Mouse (Mus musculus) cerebral cortex, adult 2 months (tissue): ENCODE results near the gene Uchl3.

Source experiments
- WGBS: fragments of 180-500 bp; shearing (Covaris S2); methylation state at CpG from one replicate; pipeline ENCODE4 v1.1.7; 2018; 5-methylcytosine and 5-hydroxymethylcytosine counted together

Gene Uchl3

DNA sequence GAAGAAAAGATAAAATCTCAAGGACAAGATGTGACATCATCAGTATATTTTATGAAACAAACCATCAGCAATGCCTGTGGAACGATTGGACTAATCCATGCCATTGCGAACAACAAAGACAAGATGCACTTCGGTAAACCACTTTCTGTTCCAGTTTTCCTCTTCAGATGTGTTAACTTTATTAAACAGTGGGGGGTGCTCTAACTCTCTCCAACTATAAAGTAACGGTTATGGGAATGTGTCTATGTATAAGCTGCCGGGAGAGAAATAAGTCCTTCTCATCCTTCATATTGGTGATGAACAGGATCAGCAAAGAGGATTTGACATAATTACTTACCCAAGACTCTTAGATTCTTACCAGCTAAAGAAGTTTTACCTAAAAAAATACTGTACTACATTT lies 12.8 kb downstream of the Uchl3 start:
- WGBS = 65% methylated on average over 5 of the region's 5 CpGs

DNA sequence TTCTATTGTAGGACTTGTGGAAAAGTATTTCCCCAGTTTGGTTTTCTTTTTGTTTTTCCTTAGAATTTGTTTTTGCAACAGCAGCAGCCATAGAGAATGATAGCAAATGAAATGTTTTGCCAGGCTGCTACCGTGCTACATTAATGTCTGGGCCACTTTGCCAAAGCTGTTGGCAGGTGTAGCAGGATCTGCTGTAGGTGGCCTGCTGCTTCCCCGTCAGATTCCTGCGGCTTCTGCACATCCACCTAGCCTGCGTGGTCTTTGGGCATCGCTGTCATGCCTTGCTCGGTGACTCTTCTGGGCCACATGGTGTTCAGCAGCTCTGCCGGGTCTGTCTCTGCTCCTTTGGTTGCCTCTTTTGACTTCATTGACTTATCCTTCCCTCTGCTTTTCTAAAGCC lies 14.9 kb downstream of the Uchl3 start:
- WGBS = 87% methylated on average over 7 of the region's 7 CpGs

DNA sequence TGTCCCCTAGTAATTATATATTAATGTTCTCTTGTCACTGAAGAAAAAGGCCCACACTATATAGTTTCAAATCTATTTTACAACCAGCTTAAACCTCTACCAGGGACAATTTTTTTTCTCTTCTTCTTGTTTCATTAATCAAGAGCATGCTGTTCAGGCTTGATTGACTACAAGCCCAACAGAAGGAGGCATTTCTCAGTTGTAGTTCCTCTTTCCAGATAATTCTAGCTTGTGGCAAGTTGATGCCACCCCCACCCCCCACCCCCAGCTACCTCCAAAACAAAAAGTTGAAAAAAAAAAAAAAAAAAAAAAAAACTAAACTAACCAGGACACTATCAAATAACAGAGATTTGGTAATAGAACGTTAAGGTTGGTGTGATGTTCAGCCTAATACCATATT lies 18.5 kb downstream of the Uchl3 start:
- 97% methylated on average over 1 of the region's 1 CpGs for WGBS

DNA sequence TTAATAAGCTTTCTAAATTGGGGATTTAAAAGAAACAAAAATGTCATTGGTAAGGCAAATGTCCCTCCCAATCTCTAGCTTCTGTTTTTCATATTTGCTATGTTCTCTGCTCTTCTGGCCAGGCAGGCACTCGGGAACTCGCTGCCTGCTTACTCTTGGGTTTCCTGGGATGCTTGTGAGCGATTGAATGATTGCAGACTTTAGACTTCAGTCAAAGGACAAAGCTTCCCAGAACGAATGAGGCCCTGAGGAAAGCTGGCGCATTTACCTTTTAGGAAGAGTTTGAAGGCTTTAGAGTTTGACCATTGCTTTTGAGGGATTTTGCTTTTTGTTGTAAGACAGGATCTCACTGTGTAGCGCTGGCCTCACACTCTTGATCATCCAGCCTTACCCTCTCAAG lies 33.9 kb downstream of the Uchl3 start:
- 92% methylated on average over 6 of the region's 6 CpGs for WGBS

DNA sequence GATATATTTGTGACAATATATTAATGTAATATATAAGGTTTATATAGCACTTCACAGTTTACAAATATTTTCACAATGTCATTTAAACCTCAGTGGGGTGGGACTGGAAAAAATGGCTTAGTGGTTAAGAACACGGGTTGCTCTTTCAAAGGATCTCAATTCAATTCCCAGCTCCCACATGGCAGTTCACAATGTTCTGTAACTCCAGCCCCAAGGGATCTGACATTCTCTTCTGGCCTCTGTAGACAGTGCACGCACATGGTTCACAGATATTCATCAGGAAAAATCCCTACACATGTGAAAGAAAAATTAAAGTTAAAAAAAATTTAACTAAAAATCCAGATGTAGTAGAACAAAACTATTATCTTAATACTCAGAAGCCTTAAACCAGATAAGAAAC lies 34.6 kb downstream of the Uchl3 start:
- WGBS = 90% methylated on average over 2 of the region's 2 CpGs

DNA sequence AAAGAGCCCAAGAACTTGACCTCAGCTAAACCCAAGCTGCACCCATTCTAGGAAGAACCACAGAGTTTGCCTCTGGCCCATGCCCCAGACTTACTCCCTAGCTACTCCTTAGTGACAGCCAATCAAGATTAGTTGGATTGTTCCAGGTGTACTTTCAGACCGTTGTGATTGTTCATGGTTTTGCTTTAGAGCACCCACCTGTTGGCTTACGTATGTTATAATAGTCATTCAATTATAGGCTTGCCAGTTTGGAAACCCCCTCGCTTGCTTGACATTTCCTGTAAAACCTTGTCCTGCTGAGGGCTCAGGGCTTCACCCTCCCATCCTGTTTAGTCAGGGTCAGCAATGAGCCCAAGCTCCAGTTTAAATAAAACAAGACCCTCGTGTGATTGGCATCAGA lies 50.7 kb downstream of the Uchl3 start:
- 79% methylated on average over 4 of the region's 4 CpGs for WGBS

DNA sequence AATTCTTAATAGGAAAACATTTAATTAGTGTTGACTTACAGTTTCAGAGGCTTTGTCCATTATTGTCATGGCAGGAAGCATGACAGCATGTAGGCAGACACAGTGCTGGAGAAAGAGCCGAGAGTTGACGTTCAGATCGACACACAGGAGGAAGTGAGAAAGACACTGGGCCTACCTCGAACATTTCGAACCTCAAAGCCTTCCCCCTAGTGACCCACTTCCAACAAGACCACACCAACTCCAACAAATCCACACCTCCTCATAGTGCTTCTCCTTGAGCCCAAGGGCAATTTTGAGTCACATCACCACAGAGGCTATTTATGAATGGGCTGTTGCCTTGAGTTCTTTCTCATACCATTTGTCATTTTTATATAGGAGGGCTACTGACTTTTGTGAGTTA lies 53.3 kb downstream of the Uchl3 start:
- 87% methylated on average over 5 of the region's 5 CpGs for whole genome bisulfite sequencing

DNA sequence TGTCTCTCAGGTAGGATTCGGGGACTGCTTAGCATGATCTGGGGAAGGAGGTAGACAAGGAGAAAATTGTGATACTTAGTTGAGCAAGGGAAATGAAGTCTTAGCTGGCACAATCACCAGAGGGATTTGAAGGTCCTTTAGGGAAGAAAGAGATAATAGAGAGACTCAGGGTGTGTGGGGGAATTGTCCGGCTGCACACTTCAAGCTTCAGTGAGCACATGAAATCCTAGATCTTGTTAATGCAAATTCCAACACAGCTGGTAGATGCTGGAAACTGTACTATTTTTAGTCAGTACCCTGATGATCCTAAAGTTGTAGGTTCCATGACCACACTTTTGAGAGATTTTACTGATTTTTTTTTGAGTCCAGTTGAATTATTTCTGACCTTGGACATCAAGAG lies 60.6 kb downstream of the Uchl3 start:
- 82% methylated on average over 2 of the region's 2 CpGs for whole genome bisulfite sequencing

DNA sequence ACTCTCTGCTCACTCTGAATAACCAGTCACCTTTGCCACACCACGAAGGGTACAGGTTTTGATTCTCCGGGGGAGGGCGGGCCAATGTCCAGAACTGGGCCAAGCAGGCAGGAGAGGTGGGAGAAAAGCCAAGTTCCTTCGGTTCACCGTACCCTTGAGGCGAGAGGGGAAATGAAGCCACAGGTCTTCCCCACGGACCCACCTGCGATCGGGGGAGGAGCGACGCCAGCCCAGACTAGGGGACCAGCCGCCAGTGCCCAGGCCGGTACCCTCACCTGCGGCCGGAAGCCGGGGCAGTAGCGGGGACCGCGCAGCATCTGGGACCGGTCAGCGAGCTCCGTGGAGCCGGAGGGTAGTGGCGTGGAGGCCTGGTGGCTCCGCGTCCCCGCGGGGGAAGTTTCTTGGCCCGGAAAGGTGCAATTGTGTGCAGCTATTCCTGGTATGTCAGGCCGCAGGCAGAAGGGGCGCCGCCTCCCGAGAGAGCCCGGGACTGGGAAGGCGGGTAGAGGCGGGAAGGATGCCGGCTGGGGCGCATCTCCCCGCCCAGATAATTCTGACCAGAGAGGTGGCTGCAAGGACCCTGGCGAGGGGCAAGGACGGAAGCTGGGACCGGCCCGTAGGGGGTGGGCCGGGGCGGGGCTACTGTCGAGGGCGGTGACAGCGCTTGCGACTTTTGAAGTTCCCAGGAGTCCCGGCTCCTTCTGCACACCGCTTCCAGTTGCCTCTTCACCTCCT lies 75.6 kb downstream of the Uchl3 start, which contains the start of the genes Gm9922 and Lmo7:
TSS of gene Gm9922 (minus strand) at position 578 of the 735 bp plus-strand sequence.
TSS of gene Lmo7 (plus strand) at position 721 of the 735 bp plus-strand sequence.
- 1% methylated on average over 51 of the region's 51 CpGs for WGBS

DNA sequence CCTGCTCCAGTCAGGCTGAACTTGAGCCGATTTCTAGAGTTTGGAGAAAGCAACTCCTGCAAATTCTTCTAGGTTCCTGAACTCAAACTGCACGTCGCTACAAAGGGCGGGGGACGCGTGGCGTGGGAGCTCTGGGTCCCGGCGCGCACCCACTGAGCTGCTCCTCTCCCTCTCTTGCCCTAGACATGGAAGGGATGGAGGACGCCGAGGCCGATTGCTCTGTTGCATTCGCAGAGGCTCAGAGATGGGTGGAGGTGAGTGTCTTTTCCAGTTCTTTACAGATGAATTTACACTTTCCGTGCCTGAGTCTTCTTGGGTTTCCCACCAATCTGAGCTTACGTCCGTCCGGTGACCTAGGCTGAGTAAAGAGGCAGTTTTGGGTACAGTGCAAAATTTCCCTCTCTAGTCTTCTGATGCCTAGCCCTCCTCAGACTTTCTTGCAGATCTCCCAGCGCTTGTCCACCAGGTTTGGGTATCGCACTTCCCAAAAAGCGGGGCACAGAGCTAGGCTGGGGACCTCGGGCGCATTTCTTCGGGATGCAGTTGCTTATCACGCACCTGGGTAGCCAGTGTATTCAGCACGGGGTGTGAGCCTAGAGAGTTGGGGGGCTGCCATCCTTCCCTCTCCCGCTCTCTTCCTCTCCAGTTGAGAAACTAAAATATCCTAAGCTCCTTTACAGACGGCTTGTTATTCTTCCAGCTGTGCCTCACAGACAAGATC lies 76.4 kb downstream of the Uchl3 start:
- WGBS = 3% methylated on average over 28 of the region's 28 CpGs

DNA sequence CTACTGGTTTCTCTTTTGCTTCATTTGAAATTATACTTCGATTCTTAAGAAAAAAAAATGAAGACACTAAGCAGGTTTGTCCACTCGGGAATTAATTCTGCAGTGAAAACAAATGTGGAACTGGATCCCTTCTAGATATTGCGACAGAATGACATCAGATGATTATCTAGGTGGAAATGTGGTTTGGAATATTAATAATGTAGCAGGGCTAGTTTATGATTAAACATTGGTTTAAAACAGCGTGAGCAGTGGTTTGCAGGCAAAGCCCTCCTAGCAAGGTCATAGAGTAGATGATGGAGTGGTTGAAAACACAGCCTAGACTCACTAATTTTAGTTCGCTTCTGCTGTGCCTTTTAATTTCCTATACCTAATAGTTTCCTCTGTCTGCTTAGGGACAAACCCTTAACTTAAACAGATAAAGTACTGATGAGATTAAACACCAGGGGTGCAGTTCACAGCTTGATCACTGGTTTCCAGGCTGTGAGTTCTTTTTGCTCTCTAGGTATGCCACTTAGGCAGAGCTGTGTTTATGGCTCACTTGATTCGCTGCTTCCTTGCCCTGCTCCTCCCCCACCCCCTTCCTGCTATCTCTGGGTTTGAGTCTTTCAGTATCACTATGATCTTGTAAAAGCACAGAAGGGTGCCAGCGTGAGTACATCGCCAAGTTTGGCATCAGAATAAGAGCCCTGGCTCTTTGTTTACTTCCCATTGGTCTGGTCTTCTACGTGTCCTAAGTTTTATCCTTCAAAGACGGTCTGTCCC lies 80.0 kb downstream of the Uchl3 start:
- WGBS = 52% methylated on average over 10 of the region's 10 CpGs

DNA sequence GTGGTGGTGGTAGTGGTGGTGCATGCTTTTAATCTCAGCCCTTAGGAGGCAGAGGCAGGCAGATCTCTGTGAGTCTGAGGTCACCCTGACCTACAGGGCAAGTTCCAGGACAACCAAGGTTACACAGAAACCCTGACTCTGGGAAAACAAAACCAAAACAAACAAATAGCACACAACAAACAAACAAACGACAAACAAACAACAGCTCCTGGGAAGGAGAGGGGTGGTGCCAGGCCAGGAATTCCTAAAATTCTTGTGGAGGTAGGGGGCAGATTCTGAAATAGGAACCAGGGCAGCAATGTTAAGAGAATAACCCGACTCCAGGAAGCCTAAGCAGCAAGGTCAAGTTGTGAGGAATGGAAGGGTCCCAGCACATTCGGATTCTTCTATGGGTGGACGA lies 83.7 kb downstream of the Uchl3 start:
- WGBS = 80% methylated on average over 4 of the region's 4 CpGs
